Mouse (Mus musculus) ES-Bruce4 (cell line): ENCODE measurements around the gene Adprh.

Experiments
- CTCF ChIP-seq: IDR thresholded peaks from one replicate; pipeline ENCODE4 v1.8.1; 2011; ENCODE audit warnings: low read depth, low read length
- EP300 ChIP-seq: IDR thresholded peaks from 2 replicates; pipeline ENCODE4 v1.6.1; 2011; ENCODE audit warnings: low read depth, low read length; ENCODE audit not compliant: insufficient read depth
- POLR2A ChIP-seq: IDR thresholded peaks from one replicate; pipeline ENCODE4 v1.8.1; 2011; ENCODE audit warnings: low read length; ENCODE audit not compliant: insufficient read depth

DNA sequence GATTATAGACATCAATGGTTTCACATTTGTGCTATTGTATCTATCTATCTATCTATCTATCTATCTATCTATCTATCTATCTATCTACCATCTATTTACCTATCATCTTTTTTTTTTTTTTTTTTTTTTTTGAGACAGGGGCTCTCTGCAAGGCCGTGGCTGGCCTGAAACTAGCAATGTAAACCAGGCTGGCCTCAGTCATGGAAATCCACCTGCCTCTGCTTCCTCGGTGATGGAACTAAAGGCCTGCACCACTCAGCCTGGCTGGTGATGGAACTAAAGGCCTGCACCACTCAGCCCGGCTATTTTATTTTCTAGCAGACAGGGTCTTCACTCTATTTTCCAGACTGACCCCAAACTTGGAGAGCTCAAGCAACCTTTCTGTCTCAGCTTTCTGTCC lies 25.8 kb upstream of the Adprh start:
- TF ChIP-seq CTCF (no peak), POLR2A (no peak), EP300 (no peak)
